Mouse (Mus musculus) kidney, adult 11 months (tissue): Measurements from ENCODE around the gene Gm572.

Experiments used
- DNase-seq: peaks from one replicate; pipeline ENCODE4 v3.0.0; 2022

The Gm572 gene

GRCm38 (mm10) chr4:148643291-148644156 is at the start of gene Gm572:
Gm572 (plus strand) TSS chr4:148643317.
- peak; percentile 23 for DNase-seq

DNA sequence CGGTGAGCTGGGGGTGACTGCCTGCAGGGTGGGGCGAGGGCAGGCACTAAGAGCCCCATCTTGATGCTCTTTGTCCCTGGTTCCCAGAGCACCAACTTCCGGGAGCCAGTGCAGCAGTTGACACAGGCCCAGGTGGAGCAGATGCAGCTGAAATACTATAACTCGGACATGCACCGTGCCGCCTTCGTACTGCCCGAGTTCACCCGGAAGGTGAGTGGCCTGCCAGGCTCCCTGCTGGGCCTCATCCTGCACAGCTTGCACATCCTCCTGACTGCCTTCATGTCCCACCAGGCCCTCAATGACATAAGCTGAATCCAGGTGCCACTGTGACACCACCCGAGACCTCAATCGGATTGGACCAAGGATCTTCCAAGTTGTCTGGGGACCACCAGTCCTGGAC is 49.1 kb upstream of the Gm572 start:
- DNase-seq, result no peak

GRCm38 (mm10) chr4:148595916-148596315 is 47.2 kb upstream of the Gm572 start:
- no peak for DNase-seq

DNA sequence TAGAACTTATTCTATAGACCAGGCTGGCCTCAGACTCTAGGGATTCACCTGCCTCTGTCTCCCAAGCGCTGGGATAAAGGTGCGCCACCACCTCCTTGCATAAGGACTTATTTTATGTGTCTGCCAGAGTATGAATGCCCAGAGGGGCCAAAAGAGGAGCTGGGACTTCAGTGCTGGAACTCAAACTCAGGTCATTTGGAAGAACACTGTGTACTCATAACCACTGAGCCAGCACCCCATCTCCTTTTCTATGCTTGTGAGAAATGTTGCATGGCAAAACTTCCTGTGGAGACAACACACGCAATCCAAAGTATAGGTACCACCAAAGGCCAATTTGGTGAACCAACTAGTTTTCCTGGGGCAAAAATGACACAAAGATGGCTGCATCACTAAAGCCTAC is 46.4 kb upstream of the Gm572 start:
- no peak for DNase-seq

DNA sequence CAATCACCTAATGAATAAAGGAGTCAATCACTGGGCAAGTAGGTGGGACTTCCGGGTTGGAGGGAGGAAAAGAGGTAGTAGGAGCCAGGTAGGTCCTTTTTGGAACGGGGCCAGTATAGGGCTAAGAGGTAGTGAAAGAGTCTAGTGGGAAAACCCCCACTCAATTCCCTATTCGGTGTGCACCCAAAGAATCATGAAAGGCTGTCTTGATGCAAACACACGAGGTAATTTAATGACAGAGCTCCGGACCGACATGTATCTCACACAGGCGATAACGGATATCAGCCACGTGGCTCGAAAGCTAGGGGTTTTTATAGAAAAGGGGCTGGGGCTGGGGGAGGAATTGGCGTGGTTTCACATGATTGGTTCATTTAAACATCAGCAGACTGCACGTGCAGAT is 44.3 kb upstream of the Gm572 start:
- no peak for DNase-seq

- DNase-seq, result no peak
Observed at GRCm38 (mm10) chr4:148600316-148600715, 42.8 kb upstream of the Gm572 start.

- no peak for DNase-seq
Observed at GRCm38 (mm10) chr4:148601871-148602270, 41.2 kb upstream of the Gm572 start.

DNA sequence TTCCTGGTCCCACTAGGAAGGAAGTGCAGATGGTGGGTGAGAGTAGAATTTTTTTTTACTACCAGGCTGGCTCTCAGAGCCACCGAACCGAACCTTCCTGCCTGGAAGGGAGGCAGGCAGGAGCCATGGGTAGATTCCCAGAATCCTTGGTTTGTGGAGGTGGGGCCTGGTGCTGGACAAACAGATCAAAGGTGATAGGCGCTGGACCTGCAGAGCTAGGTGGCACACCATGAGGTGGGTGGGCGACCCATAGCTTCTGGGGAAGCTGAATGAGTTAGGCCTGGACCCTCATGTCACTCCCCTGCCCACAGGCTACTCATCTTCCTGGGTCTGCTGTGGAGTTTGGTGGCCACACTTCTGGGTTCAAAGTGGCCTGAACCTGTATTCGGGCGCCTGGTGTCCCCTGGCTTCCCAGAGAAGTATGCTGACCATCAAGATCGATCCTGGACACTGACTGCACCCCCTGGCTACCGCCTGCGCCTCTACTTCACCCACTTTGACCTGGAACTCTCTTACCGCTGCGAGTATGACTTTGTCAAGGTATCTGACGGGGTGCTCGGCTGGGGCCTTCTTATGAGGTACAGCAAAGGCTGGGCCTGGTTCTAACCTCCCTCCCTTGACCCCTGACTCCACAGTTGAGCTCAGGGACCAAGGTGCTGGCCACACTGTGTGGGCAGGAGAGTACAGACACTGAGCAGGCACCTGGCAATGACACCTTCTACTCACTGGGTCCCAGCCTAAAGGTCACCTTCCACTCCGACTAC is 40.6 kb upstream of the Gm572 start, which contains the start of gene Masp2:
Gene Masp2, plus strand, starts transcription at position 198 of the 764 bp plus-strand sequence.
- no peak for DNase-seq

DNA sequence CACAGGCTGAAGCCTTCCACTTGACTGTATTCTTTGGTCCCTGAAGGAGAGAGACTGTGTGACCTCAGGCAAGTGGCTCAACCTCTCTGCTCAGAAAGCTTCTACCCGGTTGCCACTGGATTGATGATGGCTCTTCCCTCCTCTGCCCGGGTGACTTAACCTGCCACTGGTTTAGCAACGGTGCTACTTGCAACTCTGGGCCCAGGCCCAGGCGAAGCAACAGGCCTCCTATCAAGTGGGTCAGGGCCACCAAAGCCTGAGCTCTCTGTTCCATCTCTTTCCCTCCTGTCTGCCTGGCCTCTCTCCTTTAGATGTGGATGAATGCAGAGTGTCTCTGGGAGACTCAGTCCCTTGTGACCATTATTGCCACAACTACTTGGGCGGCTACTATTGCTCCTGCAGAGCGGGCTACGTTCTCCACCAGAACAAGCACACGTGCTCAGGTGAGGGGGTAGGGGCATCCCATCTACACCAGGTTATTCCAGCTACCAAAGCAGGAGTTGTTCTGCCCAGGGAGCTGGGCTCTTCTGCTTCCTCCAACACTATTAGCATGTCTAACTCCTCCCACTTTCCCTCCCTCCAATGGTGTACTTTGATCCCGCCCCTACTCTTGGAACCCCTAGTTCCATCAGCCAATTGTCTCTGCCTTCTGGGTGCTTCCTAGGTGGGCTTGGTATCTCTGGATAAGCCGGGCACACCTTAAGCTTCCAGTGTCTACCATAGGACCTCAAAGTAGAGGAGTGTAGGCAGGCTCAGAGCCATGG is 39.6 kb upstream of the Gm572 start:
- no peak for DNase-seq

- DNase-seq, result no peak
Observed at GRCm38 (mm10) chr4:148604141-148604540, 39.0 kb upstream of the Gm572 start.

- DNase-seq, result peak; percentile 52
Observed at GRCm38 (mm10) chr4:148604541-148605165, 38.5 kb upstream of the Gm572 start.

DNA sequence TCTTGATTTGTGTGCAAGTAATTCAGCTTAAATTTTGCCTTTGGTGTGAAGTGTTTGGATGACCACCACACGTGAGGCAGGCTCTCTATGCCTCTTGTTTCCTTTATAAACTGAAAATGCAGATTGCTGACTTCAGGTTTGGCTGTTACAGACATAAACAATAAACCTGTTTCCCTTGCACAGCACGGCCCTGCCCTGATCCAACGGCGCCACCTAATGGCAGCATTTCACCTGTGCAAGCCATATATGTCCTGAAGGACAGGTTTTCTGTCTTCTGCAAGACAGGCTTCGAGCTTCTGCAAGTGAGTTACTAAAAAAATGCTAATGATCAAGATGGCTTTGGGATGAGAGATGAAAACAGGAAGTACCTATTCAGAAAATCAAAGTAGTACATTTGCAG is 35.4 kb upstream of the Gm572 start:
- peak; percentile 71 for DNase-seq

GRCm38 (mm10) chr4:148609805-148610204 is 33.3 kb upstream of the Gm572 start:
- no peak for DNase-seq

DNA sequence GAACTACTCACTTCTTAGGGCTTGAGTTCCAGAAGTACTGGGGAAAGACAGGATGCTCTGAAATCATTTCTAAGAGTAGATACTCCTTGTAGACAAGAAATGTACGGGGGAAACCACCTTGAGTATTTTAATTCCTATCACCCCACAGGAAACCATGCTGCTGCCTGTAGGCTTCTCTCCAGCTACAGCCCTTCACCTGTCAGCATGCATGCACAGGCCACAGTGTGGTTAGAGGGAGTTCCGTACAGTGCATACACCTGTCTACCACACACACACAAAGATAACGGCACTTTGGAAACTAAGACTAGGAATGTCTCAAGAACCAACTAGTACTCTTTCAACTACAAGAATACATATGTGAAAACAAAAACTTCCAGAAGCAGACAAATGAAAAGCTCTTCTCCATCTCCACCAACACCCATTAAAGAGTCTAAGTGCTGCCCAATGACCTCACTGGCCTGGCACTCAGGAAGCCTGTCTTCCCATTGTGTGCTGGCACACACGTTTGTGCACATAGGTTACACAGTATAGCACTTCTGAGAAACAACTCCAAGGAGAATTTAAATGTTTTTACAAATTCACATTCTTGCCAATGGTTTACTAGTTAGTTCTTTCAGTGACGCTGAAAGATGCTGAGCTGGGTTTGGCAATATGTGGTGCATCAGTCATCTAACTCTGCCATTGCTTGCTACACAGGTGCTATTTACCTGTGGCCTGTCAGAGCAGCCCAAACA is 32.3 kb upstream of the Gm572 start:
- no peak for DNase-seq

- DNase-seq, result no peak
Observed at GRCm38 (mm10) chr4:148612557-148612956, 30.6 kb upstream of the Gm572 start.

- no peak for DNase-seq
Observed at GRCm38 (mm10) chr4:148613738-148614137, 29.4 kb upstream of the Gm572 start.

GRCm38 (mm10) chr4:148619805-148620204 is 23.3 kb upstream of the Gm572 start:
- no peak for DNase-seq

GRCm38 (mm10) chr4:148620718-148621117 is 22.4 kb upstream of the Gm572 start:
- DNase-seq, result no peak

GRCm38 (mm10) chr4:148622485-148622884 is 20.6 kb upstream of the Gm572 start:
- no peak for DNase-seq

GRCm38 (mm10) chr4:148623609-148624008 is 19.5 kb upstream of the Gm572 start:
- DNase-seq, result no peak

GRCm38 (mm10) chr4:148625010-148625409 is 18.1 kb upstream of the Gm572 start:
- DNase-seq, result no peak
